Mouse (Mus musculus): ENCODE results near the gene Got1.

Got1 gene

GRCm38 (mm10) chr19:43524187-43525103 lies at the start of gene Got1:
TSS of gene Got1 (minus strand) at chr19:43524605.
- under 1% methylated on average over 58 of the region's 58 CpGs for WGBS

- 13% methylated on average over 32 of the region's 32 CpGs for WGBS
Measured at GRCm38 (mm10) chr19:43570831-43571790, 46.7 kb upstream of the Got1 start.

GRCm38 (mm10) chr19:43569133-43569532 lies 44.7 kb upstream of the Got1 start:
- WGBS, result 61% methylated on average over 6 of the region's 6 CpGs

DNA sequence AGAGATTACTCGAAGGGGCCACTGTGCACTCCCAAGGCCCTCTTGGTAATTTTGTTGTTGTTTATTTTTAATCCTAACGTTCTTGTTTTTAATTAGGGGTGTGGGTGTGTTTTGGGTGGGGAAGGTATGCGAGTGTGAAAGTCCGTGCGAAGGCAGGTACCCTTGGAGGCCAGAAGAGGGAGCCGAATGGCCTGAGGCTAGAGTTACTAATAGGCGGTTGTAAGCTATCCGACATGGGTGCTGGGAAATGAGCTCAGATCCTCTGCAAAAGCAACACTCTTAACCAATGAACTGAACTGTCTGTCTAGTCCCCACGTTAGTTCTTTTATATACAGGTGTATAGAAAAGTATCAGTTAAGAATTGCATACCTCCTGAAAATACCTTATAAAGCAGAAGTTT lies 43.9 kb upstream of the Got1 start:
- 58% methylated on average over 9 of the region's 9 CpGs for WGBS

DNA sequence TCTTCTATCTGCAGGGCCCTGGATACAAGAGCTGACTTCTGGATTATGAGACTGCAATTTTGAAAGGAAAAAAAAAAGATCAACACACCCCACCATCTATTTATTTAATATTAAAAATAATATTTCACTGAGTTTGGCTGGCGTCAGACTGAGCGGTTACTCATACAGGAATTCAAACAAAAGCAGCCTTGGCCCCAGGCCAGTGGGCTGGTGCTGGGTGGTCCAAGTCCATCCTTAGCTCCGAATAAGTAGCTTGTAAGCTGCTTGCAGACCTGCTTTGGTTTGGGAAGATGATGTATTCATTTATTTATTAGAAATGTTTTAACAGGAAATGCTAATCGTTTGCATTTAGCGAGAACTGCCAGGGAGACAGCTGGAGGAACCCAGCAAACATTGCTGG lies 38.8 kb upstream of the Got1 start:
- 66% methylated on average over 5 of the region's 5 CpGs for WGBS

GRCm38 (mm10) chr19:43561841-43562240 lies 37.4 kb upstream of the Got1 start:
- WGBS, result 67% methylated on average over 4 of the region's 4 CpGs

GRCm38 (mm10) chr19:43560244-43560643 lies 35.8 kb upstream of the Got1 start:
- WGBS, result 82% methylated on average over 2 of the region's 2 CpGs

DNA sequence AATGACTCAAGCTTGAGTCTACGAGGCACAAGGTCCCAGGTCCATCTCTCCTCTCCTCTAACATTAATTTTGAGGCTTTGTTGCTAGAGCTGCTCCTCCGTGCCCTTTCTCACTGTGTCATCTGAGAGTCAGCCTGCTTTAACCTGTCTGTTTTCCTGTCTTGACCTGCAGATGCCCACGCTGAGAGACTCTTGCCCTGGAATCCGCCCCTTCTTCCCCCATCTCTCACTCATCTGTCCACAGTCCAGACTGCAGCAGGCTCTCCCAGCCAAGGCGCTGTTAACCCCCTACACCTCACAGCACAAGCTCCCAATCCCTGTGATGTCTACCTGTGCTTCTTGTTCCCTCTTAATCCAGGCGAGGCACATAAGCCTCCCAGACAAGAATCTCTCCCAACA lies 27.1 kb upstream of the Got1 start:
- WGBS, result 82% methylated on average over 6 of the region's 6 CpGs

DNA sequence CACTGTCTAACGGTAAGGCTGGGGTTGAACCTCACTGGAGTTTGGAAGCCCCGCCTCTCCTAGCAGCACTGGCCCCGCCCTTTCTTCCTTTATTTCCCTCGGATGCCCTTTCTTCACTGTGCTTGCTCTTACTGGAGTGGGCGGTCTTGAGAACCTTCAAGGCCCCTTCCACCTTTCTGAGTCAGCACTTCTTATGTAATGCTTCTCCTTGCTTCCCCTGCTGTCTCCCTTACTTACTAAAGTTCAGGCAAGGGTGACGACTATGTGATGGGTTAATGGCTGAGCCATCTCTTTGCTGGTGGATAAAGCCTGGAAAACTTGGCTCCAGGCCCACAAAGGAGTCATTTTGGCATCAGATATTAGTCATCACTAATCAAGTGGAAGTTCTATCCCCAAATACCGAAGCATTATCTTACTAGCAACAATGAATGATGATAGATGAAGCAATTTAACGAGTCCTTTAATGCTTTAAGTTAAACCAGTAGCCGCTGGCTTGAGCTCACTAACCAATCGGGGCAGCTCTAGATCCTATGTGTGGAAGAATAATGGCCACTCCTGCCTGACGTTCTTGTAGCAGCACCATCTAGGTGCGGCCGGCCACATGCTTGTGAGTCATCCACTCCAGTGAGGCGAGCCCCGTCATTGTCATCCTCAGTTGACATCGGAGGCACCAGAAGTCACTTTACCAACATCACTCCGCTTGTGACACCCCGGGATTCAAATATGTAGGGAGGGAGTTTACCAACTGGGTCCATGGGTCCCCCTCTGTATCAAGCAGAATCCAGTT lies 26.5 kb upstream of the Got1 start:
- 82% methylated on average over 18 of the region's 18 CpGs for WGBS

- 68% methylated on average over 5 of the region's 5 CpGs for WGBS
Measured at GRCm38 (mm10) chr19:43548060-43548459, 23.7 kb upstream of the Got1 start.

DNA sequence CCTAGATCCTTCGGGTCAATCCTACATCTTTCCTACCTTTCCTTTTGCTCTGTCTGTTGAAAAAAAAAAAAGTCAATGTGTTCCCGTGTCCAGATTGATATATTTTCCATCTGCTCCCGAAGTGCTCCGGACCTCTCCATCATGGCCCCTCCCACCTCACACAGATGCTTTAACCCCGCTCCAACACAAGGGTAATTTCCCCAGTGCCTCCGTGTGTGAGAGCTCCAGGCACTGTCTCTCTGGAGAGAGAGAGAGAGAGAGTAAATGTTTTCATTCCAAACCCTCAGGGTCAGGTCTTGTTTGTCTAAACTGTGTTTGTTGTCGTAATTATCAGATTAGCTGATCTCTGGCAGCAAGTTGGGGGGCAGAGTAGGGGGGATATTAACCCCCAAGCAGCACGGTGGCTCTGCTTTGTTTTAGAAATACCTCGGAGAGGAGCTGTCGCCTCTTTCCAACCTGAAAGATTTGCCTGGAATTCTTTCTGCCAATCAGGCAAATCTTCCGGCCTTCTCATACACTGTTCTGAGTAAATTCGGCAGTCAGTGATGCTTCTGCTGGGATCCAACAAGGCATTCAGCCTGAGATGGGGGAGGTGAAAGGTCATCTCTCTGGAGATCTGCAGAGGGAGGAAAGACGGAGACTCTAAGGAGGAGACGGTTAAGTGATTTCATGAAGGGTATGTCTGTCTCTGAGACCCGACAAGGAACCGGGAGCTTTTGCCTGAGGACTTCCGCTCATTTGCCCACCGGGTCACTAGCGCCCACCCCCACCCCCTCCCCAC lies 22.1 kb upstream of the Got1 start:
- WGBS, result 23% methylated on average over 19 of the region's 19 CpGs

DNA sequence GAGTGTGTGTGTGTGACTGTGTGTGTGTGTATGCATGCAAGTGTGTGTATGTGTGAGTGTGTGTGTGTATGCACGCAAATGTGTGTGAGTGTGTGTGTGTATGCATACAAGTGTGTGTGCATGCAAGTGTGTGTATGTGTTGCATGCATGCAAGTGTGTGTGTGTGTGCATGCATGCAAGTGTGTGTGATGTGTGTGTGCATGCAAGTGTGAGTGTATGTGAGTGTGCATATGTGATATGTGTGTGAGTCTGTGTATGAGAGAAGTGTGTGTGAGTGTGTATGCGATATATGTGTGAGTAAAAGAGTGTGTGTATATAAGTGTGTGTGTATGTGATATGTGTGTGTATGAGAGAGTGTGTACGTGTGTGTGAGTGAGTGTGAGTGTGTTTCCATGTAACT lies 11.0 kb upstream of the Got1 start:
- 91% methylated on average over 3 of the region's 3 CpGs for WGBS

GRCm38 (mm10) chr19:43530921-43531320 lies 6.5 kb upstream of the Got1 start:
- 20% methylated on average over 12 of the region's 12 CpGs for WGBS

DNA sequence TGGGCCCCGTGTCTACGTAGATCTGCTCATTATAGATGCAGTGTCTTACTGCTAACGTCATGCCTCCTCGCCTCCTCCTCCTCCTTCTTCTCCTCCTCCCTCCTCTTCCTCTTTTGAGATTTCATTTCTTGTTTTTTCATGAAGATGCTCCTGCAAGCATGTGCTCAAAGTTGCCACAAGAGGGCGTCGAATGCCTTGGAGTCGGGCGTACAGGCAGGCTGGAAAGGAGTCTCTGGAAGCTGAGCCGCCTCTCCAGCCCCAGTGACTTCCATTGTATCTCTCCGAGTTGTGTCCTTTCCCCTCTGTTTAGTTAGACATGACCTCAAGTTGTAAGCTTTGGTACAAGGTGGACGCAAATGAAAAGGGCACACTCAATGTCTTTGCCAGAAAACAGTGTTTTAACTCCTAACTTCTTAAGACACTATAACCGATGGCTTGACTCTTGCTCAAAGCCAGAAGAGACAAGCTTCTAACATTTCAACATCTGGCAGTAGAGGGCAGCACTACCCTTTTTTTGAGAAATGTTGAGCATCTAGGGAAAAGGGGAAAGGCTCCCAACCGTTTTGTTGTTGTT lies 5.9 kb upstream of the Got1 start:
- 1% methylated on average over 13 of the region's 13 CpGs for WGBS

GRCm38 (mm10) chr19:43528056-43528587 lies 3.7 kb upstream of the Got1 start:
- WGBS, result 83% methylated on average over 8 of the region's 8 CpGs

- 9% methylated on average over 11 of the region's 11 CpGs for WGBS
Measured at GRCm38 (mm10) chr19:43527131-43527530, 2.7 kb upstream of the Got1 start.

GRCm38 (mm10) chr19:43526025-43526424 lies 1.6 kb upstream of the Got1 start:
- 86% methylated on average over 9 of the region's 9 CpGs for WGBS

DNA sequence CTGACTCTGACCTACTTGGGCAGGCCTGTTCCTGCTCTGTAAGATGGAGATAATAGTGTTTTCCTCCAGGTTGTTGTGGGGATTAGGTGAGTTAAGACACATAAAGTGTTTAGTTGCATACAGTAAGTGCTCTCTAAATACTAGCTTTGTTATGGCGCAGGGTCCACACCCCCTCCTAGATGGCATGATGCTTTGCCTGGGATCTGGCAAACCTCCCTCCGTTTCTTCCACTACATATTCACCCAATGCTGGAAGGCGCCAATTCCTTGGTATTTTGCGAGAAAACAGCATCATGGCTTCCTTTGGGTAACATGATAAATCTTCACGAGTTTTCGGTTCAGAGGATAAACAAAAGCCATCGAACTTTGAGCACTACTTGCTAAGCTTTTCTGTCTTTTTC lies 1.2 kb upstream of the Got1 start:
- 74% methylated on average over 7 of the region's 7 CpGs for WGBS

GRCm38 (mm10) chr19:43525104-43525482 lies 688 bp upstream of the Got1 start:
- WGBS, result 7% methylated on average over 10 of the region's 10 CpGs

DNA sequence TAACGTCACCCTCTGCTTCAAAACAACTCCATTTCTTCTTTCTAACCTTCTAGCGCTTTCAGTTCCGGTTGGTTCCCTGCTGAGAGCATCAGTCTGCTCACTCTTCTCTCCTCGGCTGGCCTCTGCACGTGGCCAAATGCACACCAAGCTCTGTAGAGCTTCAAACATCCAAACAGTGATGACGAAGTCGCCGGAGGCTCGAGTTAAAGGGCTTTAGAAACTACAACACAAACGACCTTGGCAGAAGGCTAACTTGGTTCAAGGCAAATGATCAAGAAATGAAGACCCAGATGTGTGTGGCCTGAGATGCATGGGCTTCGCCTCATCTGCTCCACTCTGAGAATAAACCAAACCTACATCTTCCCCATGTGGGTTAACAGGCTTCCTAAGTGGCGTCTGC lies 854 bp downstream of the Got1 start:
- 2% methylated on average over 12 of the region's 12 CpGs for WGBS

Data from cerebral cortex, adult 2 months (tissue).